Mouse (Mus musculus): ENCODE results near the gene Sorbs1.

DNA sequence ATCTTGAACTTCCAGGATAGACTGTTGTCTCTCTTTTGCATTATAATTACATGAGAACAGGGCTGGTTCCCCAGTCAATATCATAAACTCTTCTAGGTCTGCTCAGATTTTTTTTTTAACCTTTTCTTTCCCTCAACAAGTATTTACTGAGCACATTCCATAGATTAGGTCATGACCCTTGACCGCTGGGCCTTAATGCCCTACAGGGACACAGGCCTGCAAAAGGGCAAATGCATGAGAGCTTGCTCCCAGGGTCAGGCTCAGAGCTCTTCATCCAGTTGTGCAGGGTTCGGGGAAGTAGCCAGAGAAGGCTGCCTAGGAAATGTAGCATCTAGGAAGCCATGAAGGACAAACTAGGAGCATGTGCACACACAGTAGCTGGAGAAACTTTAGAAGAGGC lies 206.9 kb downstream of the Sorbs1 start:
- no peak for TF ChIP-seq CTCF (IDR thresholded peaks at IDR 0.05; ENCODE audit: low read depth)
- no peak for TF ChIP-seq EP300 (IDR thresholded peaks at IDR 0.05; ENCODE audit: low read depth)
